Mouse (Mus musculus): ENCODE results near the gene Rfx4. TPM values are rescaled to one million over a fixed set of nuclear protein-coding genes. Genes with fewer than 3 reads are reported as not detected.

Rfx4 gene
- polyA plus RNA-seq, 1 experiment from 2014 or later = 0.14 TPM

- ATAC-seq (replicated peaks; ENCODE audit: low FRiP score) = no peak
- Histone ChIP-seq H3K9me3 (replicated peaks) (no peaks in the 10 kb centered on the region), H3K9ac (no peak overlapping the region), H3K4me2 (no peak overlapping the region), H3K4me3 (replicated peaks) (no peak overlapping the region), H3K27ac (no peak overlapping the region), H3K27me3 (no peaks in the 10 kb centered on the region), H3K36me3 (no peaks in the 10 kb centered on the region), H3K4me1 (peaks cover 12% of the 10 kb centered on the region)
- WGBS = 55% methylated on average over 4 of the region's 4 CpGs
Observed at GRCm38 (mm10) chr10:84889096-84889846, 133.4 kb downstream of the Rfx4 start.

GRCm38 (mm10) chr10:84895810-84896358, 140.0 kb downstream of the Rfx4 start:
- 78% methylated on average over 10 of the region's 10 CpGs for WGBS
- no peak for ATAC-seq (replicated peaks; ENCODE audit: low FRiP score)
- H3K36me3 ChIP-seq = no peaks in the 10 kb centered on the region
- H3K9ac ChIP-seq = no peak overlapping the region
- no peaks in the 10 kb centered on the region for H3K9me3 ChIP-seq (replicated peaks)
- no peak overlapping the region for H3K4me2 ChIP-seq
- 0 out of 2 replicates have a peak, but pooled peaks cover 4% of the 10 kb centered on the region for H3K4me1 ChIP-seq
- no peak overlapping the region for H3K4me3 ChIP-seq (replicated peaks)
- no peaks in the 10 kb centered on the region for H3K27me3 ChIP-seq
- no peak overlapping the region for H3K27ac ChIP-seq

- Histone ChIP-seq H3K4me1 (0 out of 2 replicates have a peak, but pooled peaks cover 4% of the 10 kb centered on the region), H3K4me3 (replicated peaks) (no peak overlapping the region), H3K36me3 (no peaks in the 10 kb centered on the region), H3K9ac (no peak overlapping the region), H3K4me2 (no peak overlapping the region), H3K27me3 (no peaks in the 10 kb centered on the region), H3K27ac (no peak overlapping the region), H3K9me3 (replicated peaks) (no peaks in the 10 kb centered on the region)
- WGBS = 67% methylated on average over 9 of the region's 9 CpGs
- ATAC-seq (replicated peaks; ENCODE audit: low FRiP score) = no peak
Observed at GRCm38 (mm10) chr10:84896941-84897930, 141.4 kb downstream of the Rfx4 start.

- Histone ChIP-seq H3K9me3 (replicated peaks) (no peaks in the 10 kb centered on the region), H3K27me3 (no peaks in the 10 kb centered on the region), H3K36me3 (no peaks in the 10 kb centered on the region), H3K4me3 (replicated peaks) (no peak overlapping the region), H3K27ac (no peak overlapping the region), H3K4me1 (peaks cover 7% of the 10 kb centered on the region), H3K4me2 (no peak overlapping the region), H3K9ac (no peak overlapping the region)
- no peak for ATAC-seq (replicated peaks; ENCODE audit: low FRiP score)
- 80% methylated on average over 3 of the region's 3 CpGs for WGBS
Observed at GRCm38 (mm10) chr10:84898144-84898979, 142.5 kb downstream of the Rfx4 start.

- 78% methylated on average over 5 of the region's 5 CpGs for whole genome bisulfite sequencing
- H3K27me3 ChIP-seq = no peaks in the 10 kb centered on the region
- no peak for ATAC-seq (replicated peaks; ENCODE audit: low FRiP score)
- peaks cover 16% of the 10 kb centered on the region for H3K4me1 ChIP-seq
- H3K4me3 ChIP-seq (replicated peaks) = no peak overlapping the region
- H3K36me3 ChIP-seq = no peaks in the 10 kb centered on the region
- no peaks in the 10 kb centered on the region for H3K9me3 ChIP-seq (replicated peaks)
- no peak overlapping the region for H3K4me2 ChIP-seq
- H3K9ac ChIP-seq = no peak overlapping the region
- H3K27ac ChIP-seq = no peak overlapping the region
Observed at GRCm38 (mm10) chr10:84901676-84902075, 145.8 kb downstream of the Rfx4 start.

GRCm38 (mm10) chr10:84902213-84902612, 146.4 kb downstream of the Rfx4 start:
- 0 out of 2 replicates have a peak, but pooled peaks have one; percentile 47 for ATAC-seq (replicated peaks; ENCODE audit: low FRiP score)
- Histone ChIP-seq H3K9me3 (replicated peaks) (no peaks in the 10 kb centered on the region), H3K4me1 (peaks cover 16% of the 10 kb centered on the region), H3K4me3 (replicated peaks) (no peak overlapping the region), H3K36me3 (no peaks in the 10 kb centered on the region), H3K27ac (no peak overlapping the region), H3K9ac (no peak overlapping the region), H3K27me3 (no peaks in the 10 kb centered on the region), H3K4me2 (no peak overlapping the region)
- WGBS = 70% methylated on average over 2 of the region's 2 CpGs

- 42% methylated on average over 7 of the region's 7 CpGs for WGBS
- peak; percentile 16; the same call in 1 of the 2 replicates for ATAC-seq (replicated peaks; ENCODE audit: low FRiP score)
- Histone ChIP-seq H3K9me3 (replicated peaks) (no peaks in the 10 kb centered on the region), H3K9ac (no peak overlapping the region), H3K4me2 (peak overlapping the region; percentile 49), H3K27ac (peak overlapping the region; percentile 32; the same call in 1 of the 2 replicates), H3K27me3 (0 out of 2 replicates have a peak, but pooled peaks cover 3% of the 10 kb centered on the region), H3K4me1 (peaks cover 11% of the 10 kb centered on the region), H3K36me3 (no peaks in the 10 kb centered on the region), H3K4me3 (replicated peaks) (peak overlapping the region; percentile 16; the same call in 1 of the 2 replicates)
Observed at GRCm38 (mm10) chr10:84903307-84903706, 147.4 kb downstream of the Rfx4 start.

GRCm38 (mm10) chr10:84903742-84904141, 147.9 kb downstream of the Rfx4 start:
- 0% methylated on average over 5 of the region's 5 CpGs for WGBS
- no peaks in the 10 kb centered on the region for H3K36me3 ChIP-seq
- peak overlapping the region; percentile 32; the same call in 1 of the 2 replicates for H3K27ac ChIP-seq
- peak overlapping the region; percentile 49 for H3K4me2 ChIP-seq
- 0 out of 2 replicates have a peak overlapping the region, but pooled peaks have one; percentile 7 for H3K9ac ChIP-seq
- H3K4me1 ChIP-seq = peaks cover 11% of the 10 kb centered on the region
- H3K27me3 ChIP-seq = 0 out of 2 replicates have a peak, but pooled peaks cover 3% of the 10 kb centered on the region
- peak overlapping the region; percentile 16 for H3K4me3 ChIP-seq (replicated peaks)
- no peaks in the 10 kb centered on the region for H3K9me3 ChIP-seq (replicated peaks)
- ATAC-seq (replicated peaks; ENCODE audit: low FRiP score) = peak; percentile 61

GRCm38 (mm10) chr10:84906895-84907294, 151.0 kb downstream of the Rfx4 start:
- H3K4me3 ChIP-seq (replicated peaks) = no peak overlapping the region
- no peak overlapping the region for H3K9ac ChIP-seq
- no peak overlapping the region for H3K4me2 ChIP-seq
- no peaks in the 10 kb centered on the region for H3K36me3 ChIP-seq
- H3K9me3 ChIP-seq (replicated peaks) = no peaks in the 10 kb centered on the region
- H3K27me3 ChIP-seq = 0 out of 2 replicates have a peak, but pooled peaks cover 3% of the 10 kb centered on the region
- ATAC-seq (replicated peaks; ENCODE audit: low FRiP score) = no peak
- WGBS = 85% methylated on average over 9 of the region's 9 CpGs
- no peak overlapping the region for H3K27ac ChIP-seq
- peaks cover 18% of the 10 kb centered on the region for H3K4me1 ChIP-seq

- no peaks in the 10 kb centered on the region for H3K9me3 ChIP-seq (replicated peaks)
- 97% methylated on average over 3 of the region's 3 CpGs for WGBS
Observed at GRCm38 (mm10) chr10:84908006-84908405, 152.1 kb downstream of the Rfx4 start.

GRCm38 (mm10) chr10:84908471-84908870, 152.6 kb downstream of the Rfx4 start:
- Histone ChIP-seq H3K36me3 (no peaks in the 10 kb centered on the region), H3K4me1 (peaks cover 14% of the 10 kb centered on the region), H3K9me3 (replicated peaks) (no peaks in the 10 kb centered on the region), H3K9ac (no peak overlapping the region), H3K4me3 (replicated peaks) (no peak overlapping the region), H3K27ac (no peak overlapping the region), H3K27me3 (0 out of 2 replicates have a peak, but pooled peaks cover 3% of the 10 kb centered on the region), H3K4me2 (no peak overlapping the region)
- WGBS = 75% methylated on average over 3 of the region's 3 CpGs
- no peak for ATAC-seq (replicated peaks; ENCODE audit: low FRiP score)

More at GRCm38 (mm10) chr10:84908006-84908405, 152.1 kb downstream of the Rfx4 start:
- no peak overlapping the region for H3K4me2 ChIP-seq
- H3K9ac ChIP-seq = no peak overlapping the region
- peaks cover 18% of the 10 kb centered on the region for H3K4me1 ChIP-seq
- no peak for ATAC-seq (replicated peaks; ENCODE audit: low FRiP score)
- no peaks in the 10 kb centered on the region for H3K36me3 ChIP-seq
- 0 out of 2 replicates have a peak, but pooled peaks cover 3% of the 10 kb centered on the region for H3K27me3 ChIP-seq
- H3K27ac ChIP-seq = no peak overlapping the region
- H3K4me3 ChIP-seq (replicated peaks) = no peak overlapping the region
